Mouse (Mus musculus): ENCODE results near the gene Atg10. TPM values are rescaled to one million over a fixed set of nuclear protein-coding genes. Genes with fewer than 3 reads are reported as not detected.
A peak's percentile ranks its signal among the peaks of the same experiment; 100 is the strongest.
"Not testable (repeated sequence)": the region's sequence is repeated elsewhere in the genome, so short reads cannot be mapped to it uniquely, and the experiment has no call there.

The Atg10 gene
- polyA plus RNA-seq, 1 experiment from 2014 or later, result 17.0 TPM

DNA sequence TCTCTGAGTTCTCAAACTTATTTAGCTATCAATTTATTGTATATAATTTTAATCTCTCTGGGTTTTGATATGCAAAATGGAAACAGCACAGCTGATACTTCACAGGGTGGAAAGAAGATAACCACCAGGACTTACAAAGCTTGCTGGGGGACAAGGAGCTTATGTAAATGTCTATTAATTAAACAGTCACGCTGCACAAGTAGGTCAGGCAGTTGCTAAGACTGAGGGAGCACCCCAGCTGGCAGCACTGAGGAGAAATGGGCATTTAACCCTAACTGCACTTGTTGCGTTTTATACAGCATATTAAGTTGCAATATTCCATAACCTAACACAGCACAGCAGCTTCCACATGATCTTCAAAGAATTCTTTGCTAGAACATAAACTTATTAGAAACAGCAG lies 264.9 kb downstream of the Atg10 start:
- WGBS, result 38% methylated on average over 2 of the region's 2 CpGs
- no peak overlapping the region for H3K27ac ChIP-seq

GRCm38 (mm10) chr13:90939600-90939999 lies 284.2 kb downstream of the Atg10 start:
- Histone ChIP-seq H3K27ac (no peak overlapping the region), H3K36me3 (no peaks in the 10 kb centered on the region), H3K4me3 (no peak overlapping the region), H3K9me3 (replicated peaks) (no peaks in the 10 kb centered on the region), H3K4me2 (replicated peaks) (no peak overlapping the region), H3K9ac (no peak overlapping the region), H3K27me3 (no peaks in the 10 kb centered on the region), H3K4me1 (no peaks in the 10 kb centered on the region)
- no peak for ATAC-seq (ENCODE audit: low FRiP score)
- WGBS, result 89% methylated on average over 5 of the region's 5 CpGs

More for the DNA sequence above, 264.9 kb downstream of the Atg10 start:
- H3K27me3 ChIP-seq, result no peaks in the 10 kb centered on the region
- no peak overlapping the region for H3K9ac ChIP-seq
- no peaks in the 10 kb centered on the region for H3K9me3 ChIP-seq (replicated peaks)
- H3K4me1 ChIP-seq, result 0 out of 2 replicates have a peak, but pooled peaks cover 5% of the 10 kb centered on the region
- no peaks in the 10 kb centered on the region for H3K36me3 ChIP-seq
- H3K4me2 ChIP-seq (replicated peaks), result no peak overlapping the region
- no peak overlapping the region for H3K4me3 ChIP-seq
- ATAC-seq (ENCODE audit: low FRiP score), result no peak

GRCm38 (mm10) chr13:90939192-90939591 lies 284.6 kb downstream of the Atg10 start:
- WGBS, result 68% methylated on average over 6 of the region's 6 CpGs
- no peak for ATAC-seq (ENCODE audit: low FRiP score)
- Histone ChIP-seq H3K27ac (no peak overlapping the region), H3K27me3 (no peaks in the 10 kb centered on the region), H3K4me2 (replicated peaks) (no peak overlapping the region), H3K9ac (no peak overlapping the region), H3K4me3 (no peak overlapping the region), H3K4me1 (no peaks in the 10 kb centered on the region), H3K9me3 (replicated peaks) (no peaks in the 10 kb centered on the region), H3K36me3 (no peaks in the 10 kb centered on the region)

- H3K4me2 ChIP-seq (replicated peaks), result no peak overlapping the region
- no peaks in the 10 kb centered on the region for H3K27me3 ChIP-seq
- H3K4me3 ChIP-seq, result no peak overlapping the region
- WGBS, result 93% methylated on average over 7 of the region's 7 CpGs
- H3K36me3 ChIP-seq, result no peaks in the 10 kb centered on the region
- no peak overlapping the region for H3K9ac ChIP-seq
- no peaks in the 10 kb centered on the region for H3K9me3 ChIP-seq (replicated peaks)
- no peak for ATAC-seq (ENCODE audit: low FRiP score)
- H3K27ac ChIP-seq, result no peak overlapping the region
- no peaks in the 10 kb centered on the region for H3K4me1 ChIP-seq
Observed at GRCm38 (mm10) chr13:90935852-90936251, 287.9 kb downstream of the Atg10 start.

GRCm38 (mm10) chr13:90933256-90933655 lies 290.5 kb downstream of the Atg10 start:
- Histone ChIP-seq H3K27me3 (no peaks in the 10 kb centered on the region), H3K4me2 (replicated peaks) (no peak overlapping the region), H3K9me3 (replicated peaks) (no peaks in the 10 kb centered on the region), H3K4me1 (no peaks in the 10 kb centered on the region), H3K27ac (no peak overlapping the region), H3K36me3 (peaks cover 6% of the 10 kb centered on the region), H3K4me3 (no peak overlapping the region), H3K9ac (no peak overlapping the region)
- 77% methylated on average over 3 of the region's 3 CpGs for WGBS
- no peak for ATAC-seq (ENCODE audit: low FRiP score)

GRCm38 (mm10) chr13:90929847-90930246 lies 293.9 kb downstream of the Atg10 start:
- Histone ChIP-seq H3K4me1 (no peaks in the 10 kb centered on the region), H3K9ac (no peak overlapping the region), H3K27ac (no peak overlapping the region), H3K27me3 (no peaks in the 10 kb centered on the region), H3K36me3 (peaks cover 37% of the 10 kb centered on the region), H3K4me2 (replicated peaks) (no peak overlapping the region), H3K9me3 (replicated peaks) (no peaks in the 10 kb centered on the region), H3K4me3 (no peak overlapping the region)
- 23% methylated on average over 5 of the region's 5 CpGs for WGBS
- ATAC-seq (ENCODE audit: low FRiP score), result 0 out of 2 replicates have a peak, but pooled peaks have one; percentile 12

DNA sequence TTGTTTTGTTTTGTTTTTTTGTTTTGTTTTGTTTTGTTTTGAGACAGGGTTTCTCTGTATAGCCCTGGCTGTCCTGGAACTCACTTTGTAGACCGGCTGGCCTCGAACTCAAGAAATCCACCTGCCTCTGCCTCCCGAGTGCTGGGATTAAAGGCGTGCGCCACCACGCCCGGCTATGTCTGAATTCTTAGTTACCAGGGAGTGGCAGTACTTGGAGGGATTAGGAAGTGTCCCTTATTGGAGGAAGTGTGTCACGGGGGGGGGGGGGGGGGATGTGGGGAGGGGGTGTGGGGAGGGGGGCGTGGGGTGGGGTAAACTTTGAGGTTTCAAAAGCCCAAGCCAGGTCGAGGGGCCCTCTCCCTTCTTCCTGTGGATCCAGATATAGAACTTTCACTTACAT lies 295.5 kb downstream of the Atg10 start:
- ATAC-seq (ENCODE audit: low FRiP score); H3K4me2 ChIP-seq (replicated peaks): not testable (repeated sequence)
- 95% methylated on average over 8 of the region's 10 CpGs for WGBS

DNA sequence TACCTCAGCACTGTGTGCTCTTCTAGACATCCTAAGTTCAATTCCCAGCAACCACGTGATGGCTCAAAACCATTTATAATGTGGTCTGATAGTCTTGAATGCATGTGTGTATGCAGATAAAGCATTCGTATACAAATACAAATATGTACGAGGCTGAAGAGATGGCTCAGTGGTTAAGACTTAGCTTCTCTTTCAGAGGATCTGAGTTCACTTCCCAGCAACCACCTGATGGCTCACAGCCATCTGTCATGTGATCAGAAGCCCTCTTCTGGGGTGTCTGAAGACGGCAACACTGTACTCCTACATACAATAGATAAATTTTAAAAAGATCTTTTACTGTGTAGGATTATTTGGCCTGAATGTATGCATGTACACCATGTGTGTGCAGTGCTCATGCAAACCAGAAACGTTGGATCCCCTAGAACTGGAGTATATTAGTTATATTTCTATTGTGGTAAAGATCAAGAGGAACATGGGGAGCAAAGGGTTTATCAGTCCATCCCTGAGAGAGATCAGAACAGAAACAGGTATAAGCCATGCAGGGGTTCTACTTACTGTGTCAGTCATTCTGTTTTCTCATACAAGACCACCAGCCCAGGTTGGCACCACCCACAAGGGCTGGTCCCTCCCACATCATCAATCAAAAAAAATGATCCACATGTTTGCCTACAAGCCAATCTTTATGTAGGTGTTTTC lies 296.7 kb downstream of the Atg10 start:
- Histone ChIP-seq H3K27ac (no peak overlapping the region), H3K4me2 (replicated peaks) (no peak overlapping the region), H3K4me3 (no peak overlapping the region), H3K9ac (no peak overlapping the region), H3K4me1 (peaks cover 5% of the 10 kb centered on the region), H3K9me3 (replicated peaks) (no peaks in the 10 kb centered on the region), H3K36me3 (peaks cover 39% of the 10 kb centered on the region), H3K27me3 (no peaks in the 10 kb centered on the region)
- no peak for ATAC-seq (ENCODE audit: low FRiP score)
- WGBS, result 80% methylated on average over 5 of the region's 5 CpGs

More for the DNA sequence above, 295.5 kb downstream of the Atg10 start:
- not testable (repeated sequence) for H3K9ac ChIP-seq; H3K27ac ChIP-seq; H3K9me3 ChIP-seq (replicated peaks); H3K27me3 ChIP-seq; H3K4me3 ChIP-seq; H3K4me1 ChIP-seq
- H3K36me3 ChIP-seq, result peaks cover 39% of the 10 kb centered on the region

DNA sequence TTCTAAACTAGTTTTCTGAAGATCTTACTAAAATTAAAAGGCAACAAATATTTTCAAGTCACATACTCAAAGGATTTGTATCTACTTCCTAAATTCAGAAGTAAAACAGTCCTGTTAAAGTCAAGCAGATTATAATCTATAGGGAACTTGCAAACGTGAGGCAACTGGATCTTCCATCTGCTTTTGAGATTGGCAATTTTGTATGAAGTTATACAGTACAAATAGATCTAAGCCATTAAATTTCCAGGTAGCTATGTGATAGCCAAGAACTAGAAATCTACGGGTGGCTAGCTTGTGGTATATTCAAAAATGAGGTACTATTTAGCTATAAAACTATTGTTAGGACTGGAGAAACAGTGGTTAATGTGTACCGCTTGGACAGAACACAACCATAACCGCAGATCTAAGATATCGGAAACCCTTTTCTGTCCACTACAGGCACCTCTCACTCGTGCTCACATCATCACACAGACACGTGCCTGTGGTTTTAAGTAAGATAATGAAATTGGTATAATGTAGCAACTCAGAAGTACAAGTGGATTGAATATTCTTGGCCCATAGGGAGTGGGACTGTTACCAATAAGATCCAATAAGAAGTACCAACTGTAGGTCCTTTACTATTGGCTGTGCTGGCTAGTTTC lies 297.5 kb downstream of the Atg10 start:
- Histone ChIP-seq H3K27ac (no peak overlapping the region), H3K4me2 (replicated peaks) (no peak overlapping the region), H3K9me3 (replicated peaks) (no peaks in the 10 kb centered on the region), H3K4me1 (peaks cover 5% of the 10 kb centered on the region), H3K27me3 (no peaks in the 10 kb centered on the region), H3K36me3 (peaks cover 39% of the 10 kb centered on the region), H3K9ac (no peak overlapping the region), H3K4me3 (no peak overlapping the region)
- WGBS, result 89% methylated on average over 7 of the region's 7 CpGs
- no peak for ATAC-seq (ENCODE audit: low FRiP score)

GRCm38 (mm10) chr13:90925191-90925590 lies 298.6 kb downstream of the Atg10 start:
- WGBS, result 92% methylated on average over 5 of the region's 5 CpGs
- H3K36me3 ChIP-seq, result peaks cover 39% of the 10 kb centered on the region
- no peak overlapping the region for H3K27ac ChIP-seq
- ATAC-seq (ENCODE audit: low FRiP score), result no peak
- no peak overlapping the region for H3K9ac ChIP-seq
- no peak overlapping the region for H3K4me2 ChIP-seq (replicated peaks)
- no peak overlapping the region for H3K4me3 ChIP-seq
- peaks cover 5% of the 10 kb centered on the region for H3K4me1 ChIP-seq
- H3K27me3 ChIP-seq, result no peaks in the 10 kb centered on the region
- no peaks in the 10 kb centered on the region for H3K9me3 ChIP-seq (replicated peaks)

GRCm38 (mm10) chr13:90924072-90924471 lies 299.7 kb downstream of the Atg10 start:
- H3K36me3 ChIP-seq, result peaks cover 39% of the 10 kb centered on the region
- H3K9ac ChIP-seq, result peak overlapping the region; percentile 95
- H3K9me3 ChIP-seq (replicated peaks), result no peaks in the 10 kb centered on the region
- ATAC-seq (ENCODE audit: low FRiP score), result no peak
- 56% methylated on average over 9 of the region's 9 CpGs for WGBS
- no peaks in the 10 kb centered on the region for H3K27me3 ChIP-seq
- H3K4me3 ChIP-seq, result peak overlapping the region; percentile 84
- H3K4me2 ChIP-seq (replicated peaks), result peak overlapping the region; percentile 59
- H3K27ac ChIP-seq, result no peak overlapping the region
- H3K4me1 ChIP-seq, result peaks cover 5% of the 10 kb centered on the region

DNA sequence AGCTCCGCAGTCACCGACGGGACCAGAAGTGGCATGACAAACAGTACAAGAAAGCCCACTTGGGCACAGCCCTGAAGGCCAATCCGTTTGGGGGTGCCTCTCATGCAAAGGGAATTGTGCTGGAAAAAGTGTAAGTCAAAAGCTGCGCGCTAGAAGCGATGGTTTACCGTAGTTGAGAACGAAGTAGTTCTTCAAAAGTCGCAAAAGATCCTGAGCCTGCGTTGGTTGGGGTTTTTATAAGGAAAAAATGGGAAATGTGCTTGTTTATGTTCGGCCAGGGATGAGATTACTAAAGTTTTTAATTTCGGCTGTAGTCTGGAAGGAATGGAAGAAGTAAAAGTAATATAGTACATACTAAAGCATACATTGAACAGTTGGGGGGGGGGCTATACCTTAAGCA lies 300.2 kb downstream of the Atg10 start:
- peak overlapping the region; percentile 84 for H3K4me3 ChIP-seq

More for the DNA sequence above, 300.2 kb downstream of the Atg10 start:
- H3K27ac ChIP-seq, result peak overlapping the region; percentile 81; the same call in 1 of the 2 replicates
- not testable (repeated sequence) for H3K4me1 ChIP-seq; H3K27me3 ChIP-seq; ATAC-seq (ENCODE audit: low FRiP score); H3K9me3 ChIP-seq (replicated peaks)
- peaks cover 37% of the 10 kb centered on the region for H3K36me3 ChIP-seq
- 1% methylated on average over 13 of the region's 13 CpGs for WGBS
- peak overlapping the region; percentile 95 for H3K9ac ChIP-seq
- H3K4me2 ChIP-seq (replicated peaks), result peak overlapping the region; percentile 59

All from hindbrain, embryonic 12.5 days (tissue).